Mouse (Mus musculus): Measurements from ENCODE around the gene Cd151.

DNA sequence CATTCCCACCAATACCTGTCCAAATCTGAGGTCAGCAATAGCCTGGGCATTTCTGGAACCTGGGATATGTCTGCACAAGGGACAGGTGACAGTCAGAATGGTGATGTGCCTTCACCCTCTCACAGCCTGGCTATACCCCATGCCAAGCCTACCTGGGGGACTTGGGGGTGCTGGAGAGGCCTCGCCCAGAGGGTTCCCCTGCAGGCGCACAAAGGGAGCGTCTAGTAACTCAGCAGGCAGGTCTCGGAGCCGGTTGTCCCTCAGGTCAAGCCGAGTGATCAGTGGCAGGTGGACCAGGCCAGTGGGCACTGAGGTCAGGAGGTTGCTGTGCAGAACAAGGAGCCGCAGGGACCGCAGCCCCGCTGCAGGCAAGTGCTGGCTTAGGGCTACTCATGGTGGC lies 25.7 kb upstream of the Cd151 start:
- no peak for TF ChIP-seq POLR2A (IDR thresholded peaks at IDR 0.05; ENCODE audit: borderline replicate concordance, low read depth, low read length)
- no peak for TF ChIP-seq CTCF (IDR thresholded peaks at IDR 0.05; ENCODE audit: low read depth, low read length)

Measured in bone marrow macrophage, adult 2 months (primary cell).